Mouse (Mus musculus): ENCODE data around the gene Mycbp2. TPM values are rescaled to one million over a fixed set of nuclear protein-coding genes. Genes with fewer than 3 reads are reported as not detected.
A peak's percentile ranks its signal among the peaks of the same experiment; 100 is the strongest.

Gene Mycbp2
- total and polyA plus RNA-seq, 2 experiments from 2014 or later = 49.3 to 113 TPM

DNA sequence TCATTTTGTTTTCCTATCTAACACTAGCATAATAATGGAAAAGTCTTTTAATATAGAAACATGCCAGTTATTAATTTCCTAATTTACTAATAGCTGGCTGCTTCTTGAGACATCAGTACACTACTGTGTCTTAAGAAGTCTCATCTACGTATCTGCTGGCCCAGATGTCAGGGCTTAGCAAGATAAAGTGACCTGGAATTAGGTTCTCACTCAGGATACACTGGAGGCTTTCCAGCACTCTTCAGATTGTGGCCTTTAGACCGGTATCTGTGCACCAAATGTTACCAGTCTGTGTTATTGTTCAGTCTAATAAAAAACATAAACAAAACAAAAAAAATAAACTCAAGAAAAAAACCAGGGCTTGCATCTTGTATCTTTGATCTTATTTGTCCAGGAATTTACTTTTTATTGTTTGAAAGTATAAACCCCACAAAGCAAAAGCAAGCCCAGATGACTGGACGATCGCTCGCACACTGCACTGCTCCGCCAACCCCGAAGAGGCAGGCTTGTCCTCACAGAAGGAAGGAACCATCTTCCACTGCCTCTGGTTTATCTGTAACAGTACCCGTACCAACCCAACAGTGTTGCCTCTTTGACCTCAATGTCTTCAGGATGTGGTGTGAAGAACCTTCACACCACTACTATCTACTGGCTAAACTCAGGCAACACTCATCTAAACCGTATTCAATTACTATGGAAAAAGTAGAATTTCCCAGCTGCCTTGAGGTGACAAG, 269.2 kb downstream of the Mycbp2 start:
- H3K4me1 ChIP-seq (ENCODE audit: insufficient read depth) = no peaks in the 10 kb centered on the region
- H3K27me3 ChIP-seq (ENCODE audit: insufficient read depth, low read length) = no peaks in the 10 kb centered on the region
- H3K4me2 ChIP-seq (ENCODE audit: low read depth) = no peak overlapping the region
- H3K4me3 ChIP-seq (ENCODE audit: low read depth, low read length) = no peak overlapping the region
- ATAC-seq (no peak), DNase-seq (no peak)
- no peaks in the 10 kb centered on the region for H3K9me3 ChIP-seq (ENCODE audit: low read length)
- no peak overlapping the region for H3K27ac ChIP-seq (ENCODE audit: low read depth, low read length)
- H3K36me3 ChIP-seq (ENCODE audit: insufficient read depth) = peaks cover 3% of the 10 kb centered on the region; the same call in 1 of the 2 replicates
- no peak overlapping the region for H3K9ac ChIP-seq
- TF ChIP-seq CTCF (IDR thresholded peaks at IDR 0.05; ENCODE audit: low read depth) = no peak
- 92% methylated on average over 9 of the region's 9 CpGs for WGBS

DNA sequence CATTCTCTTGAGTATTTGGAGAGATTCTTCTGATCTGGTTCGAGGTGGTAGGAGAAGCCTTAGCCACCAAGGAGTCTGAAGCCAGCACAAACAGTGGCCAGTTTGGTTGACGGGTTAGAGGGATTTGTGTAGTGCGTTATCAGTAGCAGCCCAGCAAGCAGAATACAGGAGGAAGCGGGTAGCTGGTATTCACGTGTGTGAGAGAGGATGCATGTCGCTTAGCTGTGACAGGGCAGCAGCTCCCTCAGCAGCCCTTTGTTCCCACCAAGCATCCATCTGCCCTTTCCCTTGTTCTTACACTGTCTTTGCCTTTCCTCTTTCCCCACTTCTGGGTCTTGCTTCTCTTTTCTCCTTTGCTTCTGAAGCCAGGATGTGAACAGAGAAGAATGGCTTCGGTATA, 271.4 kb downstream of the Mycbp2 start:
- Histone ChIP-seq H3K4me2 (ENCODE audit: low read depth) (no peak overlapping the region), H3K4me3 (ENCODE audit: low read depth, low read length) (no peak overlapping the region), H3K27me3 (ENCODE audit: insufficient read depth, low read length) (no peaks in the 10 kb centered on the region), H3K27ac (ENCODE audit: low read depth, low read length) (no peak overlapping the region), H3K9ac (no peak overlapping the region), H3K4me1 (ENCODE audit: insufficient read depth) (no peaks in the 10 kb centered on the region), H3K36me3 (ENCODE audit: insufficient read depth) (peaks cover 3% of the 10 kb centered on the region; the same call in 1 of the 2 replicates), H3K9me3 (ENCODE audit: low read length) (no peaks in the 10 kb centered on the region)
- DNase-seq (no peak), ATAC-seq (no peak)
- 82% methylated on average over 7 of the region's 7 CpGs for WGBS
- no peak for TF ChIP-seq CTCF (IDR thresholded peaks at IDR 0.05; ENCODE audit: low read depth)

DNA sequence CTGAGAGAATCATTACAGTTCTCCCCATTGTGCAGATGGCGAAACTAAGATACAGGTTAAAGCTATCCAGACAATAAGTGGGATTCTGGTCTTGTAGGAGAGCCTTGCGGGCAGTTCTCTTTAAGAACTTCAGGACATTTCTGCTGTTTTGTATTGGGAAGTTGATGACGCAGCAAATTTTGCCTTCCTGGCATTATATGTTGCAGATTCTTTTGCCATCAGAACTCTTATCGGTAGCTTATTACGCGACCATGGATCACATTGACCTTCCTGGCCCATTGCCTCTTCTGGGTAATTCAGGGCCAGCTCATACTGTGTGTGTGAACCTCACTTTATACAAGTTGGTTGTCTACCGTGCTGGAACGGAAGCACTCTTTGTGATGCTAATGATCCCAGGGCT, 272.8 kb downstream of the Mycbp2 start:
- Histone ChIP-seq H3K27ac (ENCODE audit: low read depth, low read length) (no peak overlapping the region), H3K4me1 (ENCODE audit: insufficient read depth) (no peaks in the 10 kb centered on the region), H3K4me2 (ENCODE audit: low read depth) (no peak overlapping the region), H3K9me3 (ENCODE audit: low read length) (no peaks in the 10 kb centered on the region), H3K36me3 (ENCODE audit: insufficient read depth) (peaks cover 3% of the 10 kb centered on the region; the same call in 1 of the 2 replicates), H3K27me3 (ENCODE audit: insufficient read depth, low read length) (no peaks in the 10 kb centered on the region), H3K9ac (no peak overlapping the region), H3K4me3 (ENCODE audit: low read depth, low read length) (no peak overlapping the region)
- WGBS = 72% methylated on average over 8 of the region's 8 CpGs
- TF ChIP-seq CTCF (IDR thresholded peaks at IDR 0.05; ENCODE audit: low read depth) = no peak
- DNase-seq = no peak
- ATAC-seq = no peak

DNA sequence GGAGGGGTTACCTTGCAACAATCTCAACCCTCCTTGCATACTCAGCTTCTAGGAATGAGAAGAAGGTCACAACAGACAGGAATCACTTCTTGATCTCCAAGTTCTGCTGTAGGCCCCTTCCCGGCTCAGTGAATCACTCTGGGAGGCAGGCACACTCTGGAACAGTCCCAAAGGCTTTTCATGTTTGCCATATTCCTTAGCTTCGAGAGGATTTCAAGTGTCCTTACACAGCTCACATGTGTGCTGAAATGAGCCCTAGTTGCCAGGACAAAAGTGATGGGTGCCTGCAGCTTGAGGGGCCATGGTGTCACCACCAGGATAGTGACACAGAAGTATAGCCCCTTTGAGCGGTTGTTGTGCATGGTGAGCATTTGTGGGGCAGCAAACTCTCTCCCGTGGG, 273.9 kb downstream of the Mycbp2 start:
- 85% methylated on average over 4 of the region's 4 CpGs for WGBS
- Histone ChIP-seq H3K9ac (no peak overlapping the region), H3K4me2 (ENCODE audit: low read depth) (no peak overlapping the region), H3K9me3 (ENCODE audit: low read length) (no peaks in the 10 kb centered on the region), H3K4me1 (ENCODE audit: insufficient read depth) (no peaks in the 10 kb centered on the region), H3K27me3 (ENCODE audit: insufficient read depth, low read length) (no peaks in the 10 kb centered on the region), H3K27ac (ENCODE audit: low read depth, low read length) (no peak overlapping the region), H3K36me3 (ENCODE audit: insufficient read depth) (peaks cover 3% of the 10 kb centered on the region; the same call in 1 of the 2 replicates), H3K4me3 (ENCODE audit: low read depth, low read length) (no peak overlapping the region)
- TF ChIP-seq CTCF (IDR thresholded peaks at IDR 0.05; ENCODE audit: low read depth) = no peak
- ATAC-seq (no peak), DNase-seq (no peak)

DNA sequence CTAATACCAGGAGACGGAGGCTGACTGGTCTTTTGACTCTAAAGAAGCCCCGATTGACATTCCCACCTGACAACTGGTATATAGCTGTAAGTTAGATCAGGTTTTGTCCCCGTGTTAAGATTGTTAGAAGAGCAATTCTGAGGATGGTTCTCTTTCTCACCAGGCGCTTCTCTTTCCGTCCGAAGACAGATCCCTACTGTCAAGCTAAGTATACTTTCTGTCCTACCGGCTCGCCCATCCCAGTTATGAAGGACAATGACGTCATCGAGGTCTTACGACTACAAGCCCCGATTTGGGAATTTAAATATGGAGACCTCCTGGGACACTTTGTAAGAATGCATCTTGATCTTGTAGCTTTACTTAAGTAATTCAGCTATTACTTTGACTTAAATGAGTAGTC, 275.1 kb downstream of the Mycbp2 start:
- no peaks in the 10 kb centered on the region for H3K27me3 ChIP-seq (ENCODE audit: insufficient read depth, low read length)
- peaks cover 3% of the 10 kb centered on the region; the same call in 1 of the 2 replicates for H3K36me3 ChIP-seq (ENCODE audit: insufficient read depth)
- no peak overlapping the region for H3K4me2 ChIP-seq (ENCODE audit: low read depth)
- no peak overlapping the region for H3K4me3 ChIP-seq (ENCODE audit: low read depth, low read length)
- no peak for TF ChIP-seq CTCF (IDR thresholded peaks at IDR 0.05; ENCODE audit: low read depth)
- WGBS = 93% methylated on average over 12 of the region's 12 CpGs
- no peaks in the 10 kb centered on the region for H3K9me3 ChIP-seq (ENCODE audit: low read length)
- H3K4me1 ChIP-seq (ENCODE audit: insufficient read depth) = no peaks in the 10 kb centered on the region
- no peak for ATAC-seq
- no peak overlapping the region for H3K27ac ChIP-seq (ENCODE audit: low read depth, low read length)
- no peak overlapping the region for H3K9ac ChIP-seq
- no peak for DNase-seq

DNA sequence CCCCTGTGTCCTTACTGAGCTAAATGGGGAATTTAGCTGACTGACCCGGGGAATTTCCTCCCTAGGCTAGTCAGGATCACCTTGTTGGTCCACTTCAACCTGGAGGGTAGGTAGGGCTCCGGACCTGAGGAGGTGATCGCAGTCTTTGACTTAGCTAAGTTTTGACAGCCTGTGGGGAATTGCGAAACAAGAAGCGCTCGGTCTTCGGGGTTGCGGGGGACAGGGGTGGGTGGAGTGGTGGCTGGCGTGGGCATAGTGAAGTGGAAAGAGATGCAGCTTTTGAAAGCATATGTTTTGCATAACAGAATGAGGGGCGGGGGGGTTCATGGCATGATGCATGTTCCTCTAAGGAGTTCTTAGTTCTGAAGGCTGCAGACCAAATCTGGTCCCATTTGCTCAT, 275.8 kb downstream of the Mycbp2 start:
- DNase-seq (no peak), ATAC-seq (no peak)
- Histone ChIP-seq H3K4me2 (ENCODE audit: low read depth) (peak overlapping the region; percentile 89), H3K9me3 (ENCODE audit: low read length) (no peaks in the 10 kb centered on the region), H3K27me3 (ENCODE audit: insufficient read depth, low read length) (no peaks in the 10 kb centered on the region), H3K36me3 (ENCODE audit: insufficient read depth) (no peaks in the 10 kb centered on the region; the same call in 1 of the 2 replicates), H3K4me3 (ENCODE audit: low read depth, low read length) (peak overlapping the region; percentile 76), H3K27ac (ENCODE audit: low read depth, low read length) (no peak overlapping the region), H3K4me1 (ENCODE audit: insufficient read depth) (no peaks in the 10 kb centered on the region), H3K9ac (peak overlapping the region; percentile 62)
- WGBS = 4% methylated on average over 10 of the region's 10 CpGs
- no peak for TF ChIP-seq CTCF (IDR thresholded peaks at IDR 0.05; ENCODE audit: low read depth)

DNA sequence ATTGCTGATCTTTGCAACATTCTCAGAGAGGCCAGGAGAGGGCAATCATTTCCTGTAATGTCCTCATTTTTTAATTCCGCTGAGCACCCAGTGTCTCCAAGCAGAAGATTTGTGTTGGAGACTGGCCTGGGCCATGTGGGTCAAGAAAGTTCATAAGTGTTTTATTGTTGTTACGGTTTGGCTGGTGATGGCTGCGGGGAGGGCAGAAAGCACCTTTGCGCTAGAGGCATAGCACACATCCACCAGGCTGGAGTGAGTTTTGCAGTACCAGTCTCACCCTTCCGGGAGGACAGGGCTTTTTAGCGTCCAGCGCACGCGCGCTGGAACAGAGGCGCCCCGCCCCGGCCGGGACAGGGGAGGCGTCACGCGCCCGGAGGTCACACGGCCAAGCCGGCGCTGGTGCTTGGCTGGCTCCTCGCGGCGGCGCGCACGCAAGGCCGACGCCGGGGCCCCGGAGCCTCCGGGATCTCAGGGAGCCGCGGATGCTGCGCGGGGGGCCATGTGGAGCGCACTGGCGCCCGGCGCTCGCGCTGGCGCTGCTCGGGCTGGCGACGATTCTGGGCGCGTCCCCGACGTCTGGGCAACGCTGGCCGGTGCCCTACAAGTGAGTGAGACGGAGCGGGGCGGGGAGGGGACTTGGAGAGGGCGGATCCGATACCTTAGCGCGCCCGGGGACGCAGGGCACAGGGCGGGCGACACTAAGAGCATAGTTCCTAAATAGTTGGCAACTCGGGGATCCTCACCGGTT, 276.6 kb downstream of the Mycbp2 start, which contains the start of gene Cln5:
Gene Cln5 (plus strand): TSS at position 353 of the 748 bp plus-strand sequence.
- TF ChIP-seq CTCF (IDR thresholded peaks at IDR 0.05; ENCODE audit: low read depth) = peak; percentile 65
- ATAC-seq (peak; percentile 97), DNase-seq (peak; percentile 93)
- Histone ChIP-seq H3K9me3 (ENCODE audit: low read length) (no peaks in the 10 kb centered on the region), H3K4me3 (ENCODE audit: low read depth, low read length) (peak within 1 kb of the TSS; percentile 76), H3K4me2 (ENCODE audit: low read depth) (peak within 1 kb of the TSS; percentile 89), H3K36me3 (ENCODE audit: insufficient read depth) (no peaks in the 10 kb centered on the region; the same call in 1 of the 2 replicates), H3K27ac (ENCODE audit: low read depth, low read length) (peak within 1 kb of the TSS; percentile 66), H3K27me3 (ENCODE audit: insufficient read depth, low read length) (no peaks in the 10 kb centered on the region), H3K4me1 (ENCODE audit: insufficient read depth) (no peaks in the 10 kb centered on the region), H3K9ac (peak within 1 kb of the TSS; percentile 62)
- 1% methylated on average over 64 of the region's 65 CpGs for WGBS
